Mouse (Mus musculus) intestine, embryonic 14.5 days (tissue): ENCODE results near the gene Rac3. TPM values are rescaled to one million over a fixed set of nuclear protein-coding genes. Genes with fewer than 3 reads are reported as not detected.

Experiments used
- ATAC-seq: fragments of 200-750 bp; cut with Nextera tagmentation; replicated peaks from 2 replicates; pipeline ENCODE4 v1.8.0; 2017; ENCODE audit warnings: low read depth, moderate number of reproducible peaks, moderate TSS enrichment, moderate library complexity; ENCODE audit not compliant: low FRiP score, low TSS enrichment
- DNase-seq: peaks from one replicate; pipeline ENCODE4 v3.0.0-alpha.2; 2018; ENCODE audit warnings: low spot score
- H3K27ac ChIP-seq: fragments of 300-500 bp; sonication (generic); 2 replicates; pipeline ENCODE4 v1.5.1; 2014; ENCODE audit warnings: low read depth, mild to moderate bottlenecking, control low read depth
- H3K27me3 ChIP-seq: fragments of 300-500 bp; sonication (generic); replicated peaks from 2 replicates; pipeline ENCODE4 v1.6.1; 2014; ENCODE audit warnings: low read length, control low read depth; ENCODE audit not compliant: control insufficient read depth, insufficient read depth
- H3K36me3 ChIP-seq: fragments of 300-500 bp; sonication (generic); 2 replicates; pipeline ENCODE4 v1.6.1; 2014; ENCODE audit warnings: low read length, control low read depth; ENCODE audit not compliant: control insufficient read depth, insufficient read depth
- H3K4me1 ChIP-seq: fragments of 300-500 bp; sonication (generic); replicated peaks from 2 replicates; pipeline ENCODE4 v1.6.1; 2014; ENCODE audit warnings: low read length, control low read depth, mixed read lengths; ENCODE audit not compliant: control insufficient read depth, insufficient read depth
- H3K4me2 ChIP-seq: fragments of 300-500 bp; sonication (generic); 2 replicates; pipeline ENCODE4 v1.6.1; 2014; ENCODE audit warnings: low read length
- H3K4me3 ChIP-seq: fragments of 300-500 bp; sonication (generic); 2 replicates; pipeline ENCODE4 v1.5.1; 2014; ENCODE audit warnings: low read depth, low read length, control low read depth, mixed read lengths
- H3K9ac ChIP-seq: fragments of 300-500 bp; sonication (generic); 2 replicates; pipeline ENCODE4 v1.6.1; 2014; ENCODE audit warnings: mild to moderate bottlenecking, low read length
- H3K9me3 ChIP-seq: fragments of 300-500 bp; sonication (generic); 2 replicates; pipeline ENCODE4 v1.6.1; 2016; ENCODE audit warnings: low read length, control low read depth; ENCODE audit not compliant: control insufficient read depth
- WGBS: fragments of 180-500 bp; shearing (Covaris S2); extraction: QIAGEN DNeasy Blood & Tissue Kit; methylation state at CpG from one replicate; pipeline ENCODE4 v1.1.7; 2014; 5-methylcytosine and 5-hydroxymethylcytosine counted together
- polyA plus RNA-seq: library from polyadenylated mRNA; unstranded; fragments of >200 nt; fragmentation: Nextera tagmentation; extraction: Ambion mirVana; gene quantifications from 2 replicates; pipeline ENCODE4 v1.2.1, GENCODE M21; 2014

Rac3 gene
- polyA plus RNA-seq, 1 experiment from 2014 or later, result 10.2 TPM

GRCm38 (mm10) chr11:120684086-120684485 is 37.2 kb upstream of the Rac3 start:
- DNase-seq (no peak), ATAC-seq (no peak)
- no peaks in the 10 kb centered on the region for H3K4me1 ChIP-seq
- H3K9me3 ChIP-seq, result no peaks in the 10 kb centered on the region
- H3K4me3 ChIP-seq, result no peak overlapping the region
- no peaks in the 10 kb centered on the region for H3K27me3 ChIP-seq
- H3K9ac ChIP-seq, result no peak overlapping the region
- no peak overlapping the region for H3K27ac ChIP-seq
- H3K36me3 ChIP-seq, result peaks cover 59% of the 10 kb centered on the region
- no peak overlapping the region for H3K4me2 ChIP-seq
- 87% methylated on average over 2 of the region's 2 CpGs for WGBS

DNA sequence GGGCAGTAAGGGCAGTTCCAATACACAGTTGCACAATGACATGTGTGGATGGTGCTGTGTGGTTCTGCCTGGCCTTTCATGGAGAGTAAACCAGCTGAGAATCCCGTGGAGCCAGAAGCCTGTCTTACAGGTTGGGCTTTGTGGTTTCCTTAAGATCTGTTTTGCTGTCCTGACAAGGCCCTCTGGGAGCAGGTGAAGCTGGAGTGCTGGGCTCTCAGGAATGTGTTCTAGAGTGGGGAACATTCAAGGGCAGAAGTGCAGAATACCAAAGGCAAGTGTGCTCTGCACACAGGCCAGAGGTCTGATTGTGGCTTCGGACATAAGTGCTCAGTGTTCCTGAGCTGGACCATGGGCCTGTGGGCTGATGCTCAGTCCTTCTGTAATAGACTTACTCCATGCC is 36.6 kb upstream of the Rac3 start:
- Histone ChIP-seq H3K4me2 (no peak overlapping the region), H3K4me3 (no peak overlapping the region), H3K27ac (no peak overlapping the region), H3K9me3 (no peaks in the 10 kb centered on the region), H3K4me1 (no peaks in the 10 kb centered on the region), H3K36me3 (peaks cover 58% of the 10 kb centered on the region), H3K27me3 (no peaks in the 10 kb centered on the region), H3K9ac (no peak overlapping the region)
- DNase-seq, result no peak
- no peak for ATAC-seq
- 87% methylated on average over 2 of the region's 2 CpGs for WGBS

DNA sequence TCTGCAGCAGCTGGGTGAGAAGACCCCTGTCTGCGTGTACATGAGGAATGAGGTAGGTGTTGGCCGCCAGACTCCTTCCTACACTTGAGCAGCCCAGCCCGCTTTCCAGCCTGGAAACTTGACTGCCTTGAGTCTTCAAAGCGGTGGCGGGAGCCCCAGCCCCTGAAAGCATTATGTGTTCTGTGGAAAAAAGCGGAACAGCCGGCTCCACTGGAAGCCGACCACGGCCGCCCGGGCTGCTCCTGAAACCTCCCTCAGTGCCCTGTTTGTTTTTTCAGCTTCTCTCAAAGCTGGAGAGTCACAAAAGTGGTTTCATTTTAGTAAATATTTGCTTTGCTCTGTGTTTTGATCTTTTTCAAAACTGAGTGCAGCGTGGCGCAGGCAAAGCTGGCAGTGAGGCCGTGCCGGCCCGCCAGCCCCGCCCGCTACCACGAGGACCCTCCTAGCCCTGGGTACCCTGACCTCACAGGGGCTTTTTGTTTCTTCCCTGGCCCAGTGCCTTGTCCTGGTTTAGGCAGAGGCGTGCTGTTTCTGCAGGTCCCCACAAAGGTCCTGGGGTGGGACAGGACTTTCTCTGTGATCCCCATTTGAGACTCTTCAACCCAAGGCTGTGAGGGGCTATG is 34.5 kb upstream of the Rac3 start:
- 79% methylated on average over 20 of the region's 20 CpGs for WGBS
- ATAC-seq, result no peak
- DNase-seq, result no peak
- Histone ChIP-seq H3K4me2 (no peak overlapping the region), H3K9me3 (no peaks in the 10 kb centered on the region), H3K9ac (no peak overlapping the region), H3K4me3 (no peak overlapping the region), H3K27me3 (no peaks in the 10 kb centered on the region), H3K27ac (no peak overlapping the region), H3K36me3 (peaks cover 57% of the 10 kb centered on the region), H3K4me1 (no peaks in the 10 kb centered on the region)

DNA sequence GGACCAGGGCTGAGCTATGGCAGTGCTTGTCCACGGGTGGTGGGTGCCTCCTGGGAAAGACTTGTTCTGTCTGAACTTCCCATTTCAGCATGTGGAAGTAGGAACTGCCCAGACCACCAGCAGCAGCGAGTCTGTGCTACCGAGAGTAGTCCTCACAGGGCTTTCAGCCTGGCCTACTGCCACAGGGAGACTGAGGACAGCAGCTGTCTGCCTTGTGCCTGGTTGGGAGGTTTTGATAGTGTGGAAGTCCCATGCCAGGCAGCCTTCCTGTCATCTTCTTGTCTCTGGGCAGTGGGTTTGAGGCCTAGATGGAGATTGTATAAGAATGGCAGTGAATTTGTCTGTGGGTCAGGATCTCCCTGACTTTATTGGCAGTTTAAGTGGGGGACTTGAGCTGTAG is 31.9 kb upstream of the Rac3 start:
- ATAC-seq (no peak), DNase-seq (no peak)
- H3K9ac ChIP-seq, result no peak overlapping the region
- no peak overlapping the region for H3K4me3 ChIP-seq
- H3K36me3 ChIP-seq, result peaks cover 53% of the 10 kb centered on the region
- no peaks in the 10 kb centered on the region for H3K9me3 ChIP-seq
- no peaks in the 10 kb centered on the region for H3K27me3 ChIP-seq
- H3K27ac ChIP-seq, result no peak overlapping the region
- no peaks in the 10 kb centered on the region for H3K4me1 ChIP-seq
- 84% methylated on average over 3 of the region's 3 CpGs for WGBS
- no peak overlapping the region for H3K4me2 ChIP-seq

- no peak for ATAC-seq
- Histone ChIP-seq H3K27me3 (no peaks in the 10 kb centered on the region), H3K27ac (no peak overlapping the region), H3K9me3 (no peaks in the 10 kb centered on the region), H3K4me1 (peaks cover 9% of the 10 kb centered on the region), H3K9ac (no peak overlapping the region), H3K4me3 (no peak overlapping the region), H3K4me2 (no peak overlapping the region), H3K36me3 (peaks cover 45% of the 10 kb centered on the region)
- no peak for DNase-seq
- 94% methylated on average over 4 of the region's 4 CpGs for WGBS
Observed at GRCm38 (mm10) chr11:120692471-120693011, 28.7 kb upstream of the Rac3 start.

- H3K9me3 ChIP-seq, result no peaks in the 10 kb centered on the region
- DNase-seq, result no peak
- H3K27ac ChIP-seq, result no peak overlapping the region
- no peak for ATAC-seq
- peaks cover 42% of the 10 kb centered on the region for H3K36me3 ChIP-seq
- H3K4me1 ChIP-seq, result peaks cover 9% of the 10 kb centered on the region
- no peak overlapping the region for H3K4me2 ChIP-seq
- no peak overlapping the region for H3K4me3 ChIP-seq
- H3K27me3 ChIP-seq, result no peaks in the 10 kb centered on the region
- no peak overlapping the region for H3K9ac ChIP-seq
- WGBS, result 78% methylated on average over 3 of the region's 3 CpGs
Observed at GRCm38 (mm10) chr11:120693461-120693860, 27.8 kb upstream of the Rac3 start.

DNA sequence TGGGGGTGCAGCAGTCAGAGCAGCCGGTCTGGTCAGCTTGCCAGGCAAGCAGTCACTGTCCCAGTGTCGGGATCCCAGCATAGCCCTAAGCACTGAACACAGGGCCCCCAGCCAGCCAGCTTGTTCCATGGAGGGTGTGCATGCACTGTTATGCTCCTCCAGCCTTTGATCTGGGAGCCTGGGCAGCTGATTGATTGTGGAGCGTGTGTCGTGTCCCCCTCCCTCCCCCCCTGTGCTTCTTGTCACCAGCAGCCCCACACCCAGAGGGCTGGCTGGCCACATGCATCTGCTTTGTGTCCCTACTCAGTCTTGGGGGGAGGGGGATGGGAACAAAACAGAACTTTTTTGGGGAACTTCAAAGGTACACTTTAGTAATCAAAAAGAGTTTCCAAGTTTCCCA is 26.1 kb upstream of the Rac3 start:
- 17% methylated on average over 3 of the region's 4 CpGs for WGBS
- Histone ChIP-seq H3K4me1 (peaks cover 9% of the 10 kb centered on the region), H3K9me3 (no peaks in the 10 kb centered on the region), H3K4me3 (no peak overlapping the region), H3K4me2 (no peak overlapping the region), H3K36me3 (peaks cover 30% of the 10 kb centered on the region), H3K27me3 (no peaks in the 10 kb centered on the region), H3K27ac (peak overlapping the region; percentile 14; the same call in 1 of the 2 replicates), H3K9ac (no peak overlapping the region)
- DNase-seq, result no peak
- no peak for ATAC-seq

GRCm38 (mm10) chr11:120695641-120696040 is 25.6 kb upstream of the Rac3 start:
- no peak overlapping the region for H3K4me2 ChIP-seq
- DNase-seq (no peak), ATAC-seq (0 out of 2 replicates have a peak, but pooled peaks have one; percentile 18)
- H3K36me3 ChIP-seq, result peaks cover 26% of the 10 kb centered on the region
- no peak overlapping the region for H3K27ac ChIP-seq
- H3K4me3 ChIP-seq, result no peak overlapping the region
- H3K9ac ChIP-seq, result no peak overlapping the region
- H3K4me1 ChIP-seq, result peaks cover 9% of the 10 kb centered on the region
- H3K27me3 ChIP-seq, result no peaks in the 10 kb centered on the region
- 34% methylated on average over 12 of the region's 12 CpGs for WGBS
- H3K9me3 ChIP-seq, result no peaks in the 10 kb centered on the region

DNA sequence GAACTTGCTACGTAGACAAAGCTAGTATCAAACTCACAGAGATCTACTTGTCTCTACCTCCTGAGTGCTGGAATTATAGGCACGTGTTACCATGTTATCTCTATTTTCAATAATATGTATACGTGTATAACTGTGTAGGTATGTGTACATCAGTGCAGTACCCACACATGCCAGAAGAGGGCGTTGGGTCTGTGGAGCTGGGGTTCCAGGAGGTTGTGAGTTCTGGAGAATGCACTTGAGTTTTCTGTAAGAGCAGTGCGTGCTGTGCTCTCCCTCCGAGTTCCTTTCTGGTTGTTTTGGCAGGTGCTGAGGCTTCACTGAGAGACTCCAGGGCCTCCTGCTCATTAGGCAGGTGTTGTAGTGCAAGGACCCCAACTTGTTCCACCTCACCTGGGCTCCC is 24.7 kb upstream of the Rac3 start:
- ATAC-seq (no peak), DNase-seq (no peak)
- 89% methylated on average over 6 of the region's 6 CpGs for WGBS
- peaks cover 24% of the 10 kb centered on the region for H3K36me3 ChIP-seq
- H3K4me1 ChIP-seq, result peaks cover 9% of the 10 kb centered on the region
- no peak overlapping the region for H3K4me3 ChIP-seq
- H3K9ac ChIP-seq, result no peak overlapping the region
- no peak overlapping the region for H3K27ac ChIP-seq
- no peaks in the 10 kb centered on the region for H3K9me3 ChIP-seq
- H3K4me2 ChIP-seq, result no peak overlapping the region
- H3K27me3 ChIP-seq, result no peaks in the 10 kb centered on the region
